Mouse (Mus musculus) brain, embryonic 14.5 days (tissue): ENCODE results near the gene Vmn1r30. TPM values are rescaled to one million over a fixed set of nuclear protein-coding genes. Genes with fewer than 3 reads are reported as not detected.

Experiments
- DNase-seq: peaks from one replicate; pipeline ENCODE4 v3.0.0-alpha.2; 2011; ENCODE audit warnings: low read depth
- CTCF ChIP-seq: fragments of 200-500 bp; IDR thresholded peaks from 2 replicates; pipeline ENCODE4 v1.5.1; 2012; ENCODE audit warnings: inconsistent platforms, mild to moderate bottlenecking, moderate library complexity, borderline replicate concordance; ENCODE audit not compliant: insufficient read depth, insufficient read length; ENCODE audit errors: extremely low read depth
- POLR2A ChIP-seq: fragments of 200-500 bp; IDR thresholded peaks from 2 replicates; pipeline ENCODE4 v1.6.1; 2012; ENCODE audit warnings: mild to moderate bottlenecking, inconsistent platforms, borderline replicate concordance; ENCODE audit not compliant: poor library complexity, insufficient read depth, insufficient read length, severe bottlenecking; ENCODE audit errors: extremely low read depth
- polyA plus RNA-seq: library from polyadenylated mRNA; depleted of rRNA; stranded (reverse); fragments of >200 nt; gene quantifications from 2 replicates; pipeline ENCODE4 v1.2.3, GENCODE M21; 2012; rRNA removed

Vmn1r30 gene
- 0.10 TPM in 1 of 2 replicates, not detected in the other for polyA plus RNA-seq

- DNase-seq = no peak
- TF ChIP-seq CTCF (no peak), POLR2A (no peak)
Observed at GRCm38 (mm10) chr6:58443285-58443684, at the start of gene Vmn1r30. Vmn1r30 (minus strand) TSS chr6:58443385.

- TF ChIP-seq POLR2A = no peak
- TF ChIP-seq CTCF = no peak
Observed at GRCm38 (mm10) chr6:58475230-58475629, 32.0 kb upstream of the Vmn1r30 start, which contains the start of gene Vmn1r31. Vmn1r31 (minus strand) TSS chr6:58475330.

More at GRCm38 (mm10) chr6:58475230-58475629, 32.0 kb upstream of the Vmn1r30 start, which contains the start of gene Vmn1r31:
- no peak for DNase-seq

Other genes starting within 250 kb of the Vmn1r30 start
- gene Vmn1r27, start 224.6 kb downstream of the Vmn1r30 start, polyA plus RNA-seq = not detected in 2 replicates
- not detected in 2 replicates for gene Vmn1r28, start 181.3 kb downstream of the Vmn1r30 start, polyA plus RNA-seq
- not detected in 2 replicates for gene Vmn1r29, start 141.8 kb downstream of the Vmn1r30 start, polyA plus RNA-seq
- gene Vmn1r31, start 31.9 kb upstream of the Vmn1r30 start, polyA plus RNA-seq = not detected in 2 replicates
- 20.5 and 22.1 TPM in 2 replicates for gene Abcg2, start 141.1 kb upstream of the Vmn1r30 start, polyA plus RNA-seq